Comparison of ENCODE assay signal across 8 mouse cellular contexts in the genomic region with DNA sequence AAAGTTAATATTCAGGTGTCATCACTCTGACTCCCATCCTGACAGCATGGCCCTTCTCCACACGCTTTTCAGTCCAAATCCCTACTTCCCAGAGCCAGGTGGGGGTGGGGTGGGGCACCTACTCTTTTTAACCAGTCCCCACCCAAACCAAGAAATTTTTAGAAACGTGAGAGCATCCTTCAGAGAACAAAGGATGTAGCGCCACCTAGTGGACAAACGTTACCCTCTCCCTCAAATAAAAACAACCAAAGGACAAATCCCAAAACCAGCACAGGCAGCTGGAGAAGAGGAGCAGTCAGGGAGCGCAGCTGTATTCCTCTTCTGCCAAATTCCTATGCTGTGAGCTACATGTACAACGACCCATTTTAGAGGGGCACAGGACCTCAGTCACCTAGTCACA.
DNase-seq lines count a peak whose midpoint lies in the region; ATAC-seq and TF ChIP-seq lines count a peak whose summit lies in the region.

No protein-coding gene starts in this region.

- no peaks in the 10 kb centered on the region for H3K4me1 ChIP-seq in kidney, embryonic 15.5 days
- H3K4me1 ChIP-seq in limb, embryonic 13.5 days, result 0 out of 2 replicates have a peak, but pooled peaks cover 2% of the 10 kb centered on the region
- H3K4me1 ChIP-seq in neural tube, embryonic 15.5 days, result peaks cover 11% of the 10 kb centered on the region

- no peak overlapping the region for H3K4me3 ChIP-seq in gastrocnemius, adult 2 months
- no peak overlapping the region for H3K4me3 ChIP-seq in kidney, embryonic 15.5 days (replicated peaks)
- no peak overlapping the region for H3K4me3 ChIP-seq in limb, embryonic 13.5 days
- no peak overlapping the region for H3K4me3 ChIP-seq in neural tube, embryonic 15.5 days (replicated peaks)

- no peaks in the 10 kb centered on the region for H3K9me3 ChIP-seq in kidney, embryonic 15.5 days (replicated peaks)
- no peaks in the 10 kb centered on the region for H3K9me3 ChIP-seq in limb, embryonic 13.5 days
- H3K9me3 ChIP-seq in neural tube, embryonic 15.5 days (replicated peaks), result no peaks in the 10 kb centered on the region

- WGBS in kidney, embryonic 15.5 days, result 14% methylated on average over 6 of the region's 6 CpGs
- 7% methylated on average over 6 of the region's 6 CpGs for WGBS in limb, embryonic 13.5 days
- WGBS in neural tube, embryonic 15.5 days, result 10% methylated on average over 6 of the region's 6 CpGs

- DNase-seq in thymus, postnatal 0 days (ENCODE audit: low spot score), result peak; percentile 24
- no peak for DNase-seq in thymus, postnatal 36 days
- peak; percentile 37 to 69 for DNase-seq in cerebellum, postnatal 25 days
- DNase-seq in gastrocnemius, adult 2 months, result peak; percentile 31

- H3K36me3 ChIP-seq in kidney, embryonic 15.5 days, result no peaks in the 10 kb centered on the region
- no peaks in the 10 kb centered on the region for H3K36me3 ChIP-seq in limb, embryonic 13.5 days
- H3K36me3 ChIP-seq in neural tube, embryonic 15.5 days, result no peaks in the 10 kb centered on the region

- no peak overlapping the region for H3K27ac ChIP-seq in gastrocnemius, adult 2 months
- H3K27ac ChIP-seq in kidney, embryonic 15.5 days, result no peak overlapping the region
- H3K27ac ChIP-seq in limb, embryonic 13.5 days, result no peak overlapping the region; the same call in 1 of the 2 replicates
- H3K27ac ChIP-seq in neural tube, embryonic 15.5 days (replicated peaks), result 0 out of 2 replicates have a peak overlapping the region, but pooled peaks have one; percentile 37

- peak; percentile 77 for TF ChIP-seq CTCF in gastrocnemius, adult 2 months (IDR thresholded peaks at IDR 0.05)

- H3K9ac ChIP-seq in kidney, embryonic 15.5 days, result no peak overlapping the region
- peak overlapping the region; percentile 19; the same call in 1 of the 2 replicates for H3K9ac ChIP-seq in limb, embryonic 13.5 days
- no peak overlapping the region; the same call in 1 of the 2 replicates for H3K9ac ChIP-seq in neural tube, embryonic 15.5 days (replicated peaks)

- no peaks in the 10 kb centered on the region for H3K27me3 ChIP-seq in kidney, embryonic 15.5 days
- 0 out of 2 replicates have a peak, but pooled peaks cover 4% of the 10 kb centered on the region for H3K27me3 ChIP-seq in limb, embryonic 13.5 days
- no peaks in the 10 kb centered on the region for H3K27me3 ChIP-seq in neural tube, embryonic 15.5 days (replicated peaks)

- no peak overlapping the region for H3K4me2 ChIP-seq in kidney, embryonic 15.5 days
- H3K4me2 ChIP-seq in limb, embryonic 13.5 days (replicated peaks), result no peak overlapping the region
- no peak overlapping the region for H3K4me2 ChIP-seq in neural tube, embryonic 15.5 days

- peak; percentile 46; the same call in 1 of the 2 replicates for ATAC-seq in kidney, embryonic 15.5 days (replicated peaks; ENCODE audit: low FRiP score)
- peak; percentile 71 for ATAC-seq in limb, embryonic 13.5 days (ENCODE audit: low FRiP score, low read depth)
- ATAC-seq in neural tube, embryonic 15.5 days (ENCODE audit: low FRiP score), result peak; percentile 65
- ATAC-seq in monocyte, adult 5-6 weeks (replicated peaks; ENCODE audit: insufficient number of reproducible peaks, low FRiP score, low TSS enrichment, poor library complexity, severe bottlenecking), result no peak

- intact Hi-C loops in gastrocnemius, adult 2 months (cut with DNase I), result no loop called here

Comparison
In these comparisons a context has a peak if more than half of its experiments do, and no peak if none do; other contexts are left out.
1. DNase-seq: peak in thymus, postnatal 0 days (single experiment), cerebellum, postnatal 25 days (2 of 2) and gastrocnemius, adult 2 months (single experiment); none in thymus, postnatal 36 days (0 of 2).